Mouse (Mus musculus): ENCODE measurements around the gene Il7r. TPM values are rescaled to one million over a fixed set of nuclear protein-coding genes. Genes with fewer than 3 reads are reported as not detected.

Gene Il7r
- polyA plus RNA-seq, 1 experiment from 2014 or later = 0.07 TPM

DNA sequence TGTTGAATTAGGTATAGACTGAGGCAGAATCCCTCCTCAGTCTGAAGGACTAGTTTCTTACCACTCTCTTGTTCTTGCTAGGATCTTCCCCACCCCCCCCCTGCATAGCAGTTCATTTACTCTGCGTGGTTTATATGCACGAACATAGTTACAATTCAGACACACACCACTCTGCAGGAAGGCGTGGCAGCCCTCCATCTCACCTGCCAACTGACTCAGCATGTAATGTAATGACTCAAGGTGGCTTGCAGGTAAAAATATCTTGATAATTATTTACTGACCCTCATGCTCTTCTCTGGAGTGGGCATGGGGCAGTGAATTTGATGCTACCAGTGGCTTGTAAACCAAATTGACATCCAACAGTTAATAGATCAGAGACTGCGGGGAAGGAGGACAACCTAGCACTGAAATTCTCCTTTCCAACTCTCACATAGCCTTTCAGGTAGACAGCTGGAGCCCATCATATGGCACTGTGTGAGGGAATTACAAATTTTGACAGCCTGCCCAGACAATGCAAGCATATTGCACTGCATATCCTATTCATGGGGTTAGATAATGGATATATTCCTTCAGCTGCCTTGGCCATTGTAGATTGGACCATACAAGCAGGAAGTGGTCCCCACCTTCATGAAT, 58.8 kb downstream of the Il7r start:
- Histone ChIP-seq H3K36me3 (no peaks in the 10 kb centered on the region), H3K4me3 (replicated peaks) (no peak overlapping the region), H3K4me2 (replicated peaks) (no peak overlapping the region), H3K27ac (replicated peaks) (no peak overlapping the region), H3K9ac (no peak overlapping the region), H3K27me3 (no peaks in the 10 kb centered on the region), H3K4me1 (no peaks in the 10 kb centered on the region), H3K9me3 (replicated peaks) (no peaks in the 10 kb centered on the region)
- 81% methylated on average over 4 of the region's 4 CpGs for WGBS
- ATAC-seq (ENCODE audit: insufficient number of reproducible peaks, low FRiP score, low TSS enrichment, low read depth) = no peak

DNA sequence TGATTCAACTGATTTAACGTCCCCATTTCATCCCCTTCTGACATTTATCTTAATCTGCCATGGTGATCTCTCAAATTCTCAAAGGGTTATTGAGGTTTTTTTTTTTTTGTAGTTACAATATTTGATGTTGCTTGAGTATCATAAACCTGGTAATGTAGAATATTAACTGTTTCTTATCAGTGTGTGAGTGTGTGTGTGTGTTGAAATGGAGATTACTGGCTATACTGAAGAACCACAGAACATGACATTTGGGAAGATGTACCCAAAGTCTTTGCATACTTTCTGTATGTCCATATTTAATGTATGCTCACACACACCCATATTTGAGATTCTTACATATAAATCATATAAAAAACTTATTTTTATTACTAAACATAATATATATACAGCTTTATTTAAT, 65.9 kb downstream of the Il7r start:
- no peaks in the 10 kb centered on the region for H3K4me1 ChIP-seq
- H3K9me3 ChIP-seq (replicated peaks) = no peaks in the 10 kb centered on the region
- ATAC-seq (ENCODE audit: insufficient number of reproducible peaks, low FRiP score, low TSS enrichment, low read depth) = no peak
- H3K36me3 ChIP-seq = no peaks in the 10 kb centered on the region
- H3K27me3 ChIP-seq = no peaks in the 10 kb centered on the region
- H3K27ac ChIP-seq (replicated peaks) = no peak overlapping the region
- 18% methylated on average over 1 of the region's 1 CpGs for WGBS
- H3K4me2 ChIP-seq (replicated peaks) = no peak overlapping the region
- H3K9ac ChIP-seq = no peak overlapping the region
- H3K4me3 ChIP-seq (replicated peaks) = no peak overlapping the region

DNA sequence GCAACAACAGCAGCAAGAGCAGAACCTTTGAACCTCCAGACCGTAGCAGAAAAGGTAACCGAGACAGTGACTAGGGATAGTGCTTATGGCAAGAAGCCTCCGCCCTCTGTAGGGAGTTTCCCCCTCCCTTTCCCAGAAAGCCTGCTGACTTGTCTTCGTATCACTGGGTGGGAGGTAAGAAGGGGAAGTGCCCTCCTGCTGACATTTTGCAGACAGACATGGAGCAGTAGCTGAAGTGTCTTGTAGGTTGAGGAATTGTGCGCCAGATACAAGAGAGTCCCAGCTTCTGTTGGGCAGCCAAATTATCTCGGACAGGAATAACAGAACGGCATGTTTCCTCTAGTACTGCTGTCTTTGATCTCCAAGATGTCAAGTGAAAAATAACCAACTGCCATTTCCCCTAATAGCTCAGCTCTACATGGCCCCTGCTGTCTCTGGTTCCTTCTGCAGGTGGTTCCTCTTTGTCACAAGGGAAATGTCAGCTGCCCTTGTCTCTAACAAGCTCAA, 66.4 kb downstream of the Il7r start:
- H3K36me3 ChIP-seq = no peaks in the 10 kb centered on the region
- no peak for ATAC-seq (ENCODE audit: insufficient number of reproducible peaks, low FRiP score, low TSS enrichment, low read depth)
- WGBS = 66% methylated on average over 7 of the region's 7 CpGs
- no peak overlapping the region for H3K4me3 ChIP-seq (replicated peaks)
- no peaks in the 10 kb centered on the region for H3K27me3 ChIP-seq
- no peak overlapping the region for H3K4me2 ChIP-seq (replicated peaks)
- no peaks in the 10 kb centered on the region for H3K9me3 ChIP-seq (replicated peaks)
- H3K9ac ChIP-seq = no peak overlapping the region
- no peaks in the 10 kb centered on the region for H3K4me1 ChIP-seq
- no peak overlapping the region for H3K27ac ChIP-seq (replicated peaks)

Other genes with a start within 250 kb of the Il7r start
- gene Ugt3a2, start 194.6 kb downstream of the Il7r start, polyA plus RNA-seq (2015; fragmentation: Nextera tagmentation; extraction: Ambion mirVana) = not detected in 2 replicates
- 12.5 and 21.1 TPM in 2 replicates for gene Capsl, start 94.1 kb downstream of the Il7r start, polyA plus RNA-seq (2015; fragmentation: Nextera tagmentation; extraction: Ambion mirVana)
- 2.3 and 4.3 TPM in 2 replicates for gene Spef2, start 218.7 kb upstream of the Il7r start, polyA plus RNA-seq (2015; fragmentation: Nextera tagmentation; extraction: Ambion mirVana)